Mouse (Mus musculus) liver, postnatal 0 days (tissue): ENCODE measurements at regions not wholly inside any gene's neighbourhood (a gene's known extent, or its start where the extent isn't known, plus 50 kb on each side); places are given as distances from the start of the nearest gene placed in this dataset.

Experiments
- ATAC-seq: fragments of 200-750 bp; cut with Nextera tagmentation; 2 replicates; pipeline ENCODE4 v1.8.0; 2017; ENCODE audit warnings: mild to moderate bottlenecking, moderate library complexity
- DNase-seq: peaks from one replicate; pipeline ENCODE4 v3.0.0-alpha.2; 2016
- H3K27ac ChIP-seq: fragments of 300-500 bp; sonication (generic); 2 replicates; pipeline ENCODE4 v1.5.1; 2014; ENCODE audit warnings: antibody characterized with exemption, moderate library complexity, mild to moderate bottlenecking, low read depth
- H3K27me3 ChIP-seq: fragments of 300-500 bp; sonication (generic); 2 replicates; pipeline ENCODE4 v1.6.1; 2014; ENCODE audit warnings: low read length, control low read depth, mixed read lengths; ENCODE audit not compliant: insufficient read depth
- H3K36me3 ChIP-seq: fragments of 300-500 bp; sonication (generic); replicated peaks from 2 replicates; pipeline ENCODE4 v1.6.1; 2014; ENCODE audit warnings: mild to moderate bottlenecking, control low read depth, low read length, moderate library complexity, mixed read lengths; ENCODE audit not compliant: insufficient read depth
- H3K4me1 ChIP-seq: fragments of 300-500 bp; sonication (generic); 2 replicates; pipeline ENCODE4 v1.6.1; 2014; ENCODE audit warnings: antibody characterized with exemption, mild to moderate bottlenecking, control low read depth; ENCODE audit not compliant: insufficient read depth
- H3K4me2 ChIP-seq: fragments of 300-500 bp; sonication (generic); 2 replicates; pipeline ENCODE4 v1.6.1; 2014; ENCODE audit warnings: low read depth, mild to moderate bottlenecking, low read length, moderate library complexity, mixed read lengths
- H3K4me3 ChIP-seq: fragments of 300-500 bp; sonication (generic); 2 replicates; pipeline ENCODE4 v1.5.1; 2014; ENCODE audit warnings: low read depth, low read length
- H3K9ac ChIP-seq: fragments of 300-500 bp; sonication (generic); replicated peaks from 2 replicates; pipeline ENCODE4 v1.6.1; 2014; ENCODE audit warnings: mild to moderate bottlenecking, moderate library complexity
- H3K9me3 ChIP-seq: fragments of 300-500 bp; sonication (generic); 2 replicates; pipeline ENCODE4 v1.6.1; 2016; ENCODE audit warnings: mild to moderate bottlenecking, control low read depth, low read length, mixed read lengths
- CTCF ChIP-seq: sonication (generic); IDR thresholded peaks from 2 replicates; pipeline ENCODE4 v1.5.1; 2016; ENCODE audit warnings: antibody characterized with exemption, low read depth
- EP300 ChIP-seq: IDR thresholded peaks from 2 replicates; pipeline ENCODE4 v1.6.1; 2016; ENCODE audit warnings: antibody characterized with exemption, low read depth, mild to moderate bottlenecking
- WGBS: fragments of 180-500 bp; shearing (Covaris S2); extraction: QIAGEN DNeasy Blood & Tissue Kit; methylation state at CpG from one replicate; pipeline ENCODE4 v1.1.7; 2014; ENCODE audit not compliant: insufficient replicate concordance; 5-methylcytosine and 5-hydroxymethylcytosine counted together

- TF ChIP-seq CTCF (no peak), EP300 (no peak)
- H3K9ac ChIP-seq, result no peak overlapping the region
- no peak overlapping the region for H3K4me2 ChIP-seq
- DNase-seq (no peak), ATAC-seq (no peak)
- no peak overlapping the region for H3K4me3 ChIP-seq
- no peaks in the 10 kb centered on the region for H3K9me3 ChIP-seq
- H3K27ac ChIP-seq, result no peak overlapping the region
- H3K27me3 ChIP-seq, result no peaks in the 10 kb centered on the region
- H3K36me3 ChIP-seq, result no peaks in the 10 kb centered on the region
- 78% methylated on average over 6 of the region's 6 CpGs for WGBS
- no peaks in the 10 kb centered on the region for H3K4me1 ChIP-seq
Observed at GRCm38 (mm10) chr4:94439159-94439836, 117.0 kb upstream of the Gm10306 start.

- Histone ChIP-seq H3K27me3 (no peaks in the 10 kb centered on the region), H3K9ac (no peak overlapping the region), H3K36me3 (no peaks in the 10 kb centered on the region), H3K9me3 (no peaks in the 10 kb centered on the region), H3K4me1 (no peaks in the 10 kb centered on the region), H3K4me3 (no peak overlapping the region), H3K27ac (no peak overlapping the region), H3K4me2 (no peak overlapping the region)
- ATAC-seq, result no peak
- no peak for TF ChIP-seq CTCF
- no peak for TF ChIP-seq EP300
- 64% methylated on average over 4 of the region's 4 CpGs for WGBS
- no peak for DNase-seq
Observed at GRCm38 (mm10) chr4:94446604-94447003, 109.7 kb upstream of the Gm10306 start.
